ENCODE assay signal across 27 mouse cellular contexts in genomic region chr4:40499812-40500591, GRCm38 (mm10). TPM values are rescaled to one million over a fixed set of nuclear protein-coding genes. Genes with fewer than 3 reads are reported as not detected.
DNase-seq lines count a peak whose midpoint lies in the region; ATAC-seq and TF ChIP-seq lines count a peak whose summit lies in the region.
"Had no signal": no experiment of that assay in that cellular context is flagged by ENCODE, and none has a peak within 500 bp of the region (broad histone marks: within the 10 kb centered on the region; RNA-seq: fewer than 3 reads in every experiment).

No protein-coding gene starts in this region.

- H3K36me3 ChIP-seq in hindbrain, embryonic 11.5 days (ENCODE audit: control insufficient read depth, insufficient read depth, low read length): no peaks in the 10 kb centered on the region
- H3K36me3 ChIP-seq in hindbrain, embryonic 13.5 days: no peaks in the 10 kb centered on the region
- H3K36me3 ChIP-seq in limb, embryonic 12.5 days: no peaks in the 10 kb centered on the region
- H3K36me3 ChIP-seq in limb, embryonic 10.5 days: no peaks in the 10 kb centered on the region
- H3K36me3 ChIP-seq in midbrain, postnatal 0 days (ENCODE audit: insufficient read depth, low read length): no peaks in the 10 kb centered on the region
- H3K36me3 ChIP-seq in midbrain, embryonic 15.5 days (replicated peaks): no peaks in the 10 kb centered on the region
- H3K36me3 ChIP-seq in neural tube, embryonic 15.5 days: no peaks in the 10 kb centered on the region
- H3K36me3 ChIP-seq: embryonic facial prominence, embryonic 10.5 days; embryonic facial prominence, embryonic 13.5 days had no signal

- DNase-seq in hindbrain, embryonic 11.5 days (ENCODE audit: low spot score): no peak
- DNase-seq in limb, embryonic 10.5 days (ENCODE audit: low spot score): no peak
- DNase-seq in midbrain, postnatal 0 days (ENCODE audit: low spot score): peak; percentile 51
- no peak for DNase-seq in right cerebral cortex, postnatal 25 days
- DNase-seq: adrenal gland, adult 2 months; adrenal gland, postnatal 14 days; cerebellum, adult 11-12 months; cerebellum, adult 8-10 months; cerebellum, postnatal 36 days; embryo, embryonic 11 days; forebrain, postnatal 0 days; gastrocnemius, postnatal 25 days; heart, adult 2 months had no signal

- no peak overlapping the region for H3K4me2 ChIP-seq in hindbrain, embryonic 11.5 days (replicated peaks; ENCODE audit: low read depth, low read length)
- no peak overlapping the region for H3K4me2 ChIP-seq in hindbrain, embryonic 13.5 days
- no peak overlapping the region for H3K4me2 ChIP-seq in limb, embryonic 12.5 days
- H3K4me2 ChIP-seq in midbrain, postnatal 0 days (ENCODE audit: low read depth, low read length, poor library complexity, severe bottlenecking): no peak overlapping the region
- H3K4me2 ChIP-seq in midbrain, embryonic 15.5 days: no peak overlapping the region
- no peak overlapping the region for H3K4me2 ChIP-seq in neural tube, embryonic 15.5 days
- H3K4me2 ChIP-seq: embryonic facial prominence, embryonic 13.5 days; heart, embryonic 11.5 days had no signal

- no peak overlapping the region for H3K9ac ChIP-seq in hindbrain, embryonic 11.5 days (ENCODE audit: low read depth, low read length)
- no peak overlapping the region for H3K9ac ChIP-seq in hindbrain, embryonic 13.5 days
- H3K9ac ChIP-seq in limb, embryonic 12.5 days (replicated peaks): no peak overlapping the region
- H3K9ac ChIP-seq in midbrain, postnatal 0 days (replicated peaks; ENCODE audit: low read length, poor library complexity, severe bottlenecking): no peak overlapping the region
- H3K9ac ChIP-seq in midbrain, embryonic 15.5 days: no peak overlapping the region
- H3K9ac ChIP-seq in neural tube, embryonic 15.5 days (replicated peaks): no peak overlapping the region
- H3K9ac ChIP-seq: embryonic facial prominence, embryonic 13.5 days; forebrain, postnatal 0 days had no signal

- H3K4me1 ChIP-seq in hindbrain, embryonic 11.5 days (replicated peaks; ENCODE audit: control insufficient read depth, insufficient read depth, low read length): no peaks in the 10 kb centered on the region
- H3K4me1 ChIP-seq in hindbrain, embryonic 13.5 days (replicated peaks): no peaks in the 10 kb centered on the region
- no peaks in the 10 kb centered on the region for H3K4me1 ChIP-seq in limb, embryonic 12.5 days (replicated peaks)
- H3K4me1 ChIP-seq in limb, embryonic 10.5 days: no peaks in the 10 kb centered on the region
- H3K4me1 ChIP-seq in midbrain, postnatal 0 days (ENCODE audit: insufficient read depth, low read length): no peaks in the 10 kb centered on the region
- H3K4me1 ChIP-seq in midbrain, embryonic 15.5 days: no peaks in the 10 kb centered on the region
- 0 out of 2 replicates have a peak, but pooled peaks cover 4% of the 10 kb centered on the region for H3K4me1 ChIP-seq in neural tube, embryonic 15.5 days
- H3K4me1 ChIP-seq: embryonic facial prominence, embryonic 10.5 days; embryonic facial prominence, embryonic 13.5 days had no signal

- no peak overlapping the region for H3K4me3 ChIP-seq in hindbrain, embryonic 11.5 days (ENCODE audit: low read depth, low read length)
- no peak overlapping the region for H3K4me3 ChIP-seq in hindbrain, embryonic 13.5 days
- H3K4me3 ChIP-seq in limb, embryonic 12.5 days (replicated peaks): no peak overlapping the region
- H3K4me3 ChIP-seq in limb, embryonic 10.5 days: no peak overlapping the region
- no peak overlapping the region for H3K4me3 ChIP-seq in midbrain, postnatal 0 days (ENCODE audit: low read depth, low read length)
- no peak overlapping the region for H3K4me3 ChIP-seq in midbrain, embryonic 15.5 days
- no peak overlapping the region for H3K4me3 ChIP-seq in neural tube, embryonic 15.5 days (replicated peaks)
- H3K4me3 ChIP-seq: embryonic facial prominence, embryonic 10.5 days; embryonic facial prominence, embryonic 13.5 days; erythroblast, embryonic 14.5 days; heart, adult 2 months had no signal

- peak; percentile 47; the same call in 1 of the 2 replicates for ATAC-seq in hindbrain, embryonic 11.5 days (ENCODE audit: low FRiP score)
- ATAC-seq in hindbrain, embryonic 13.5 days (ENCODE audit: low FRiP score): no peak; the same call in 1 of the 2 replicates
- peak; percentile 64; the same call in 1 of the 2 replicates for ATAC-seq in limb, embryonic 12.5 days (ENCODE audit: insufficient number of reproducible peaks, insufficient read depth, low FRiP score, low TSS enrichment, low read depth)
- no peak for ATAC-seq in midbrain, postnatal 0 days (ENCODE audit: low FRiP score)
- no peak for ATAC-seq in midbrain, embryonic 15.5 days (replicated peaks)
- ATAC-seq in neural tube, embryonic 15.5 days (ENCODE audit: low FRiP score): peak; percentile 43; the same call in 1 of the 2 replicates
- ATAC-seq: CD4-positive, CD25-positive, alpha-beta regulatory T cell, adult 4 months; forebrain, embryonic 14.5 days; forebrain, postnatal 0 days had no signal

- 91% methylated on average over 11 of the region's 11 CpGs for WGBS in hindbrain, embryonic 11.5 days
- 79% methylated on average over 11 of the region's 11 CpGs for WGBS in hindbrain, embryonic 13.5 days
- 57% methylated on average over 11 of the region's 11 CpGs for WGBS in limb, embryonic 12.5 days
- WGBS in limb, embryonic 10.5 days: 84% methylated on average over 11 of the region's 11 CpGs
- 72% methylated on average over 11 of the region's 11 CpGs for WGBS in midbrain, postnatal 0 days
- WGBS in midbrain, embryonic 15.5 days: 76% methylated on average over 11 of the region's 11 CpGs
- WGBS in neural tube, embryonic 15.5 days: 56% methylated on average over 11 of the region's 11 CpGs

- no peak for TF ChIP-seq CTCF in midbrain, postnatal 0 days (IDR thresholded peaks at IDR 0.05)

- H3K27me3 ChIP-seq in hindbrain, embryonic 11.5 days (ENCODE audit: control insufficient read depth, insufficient read depth, low read length): no peaks in the 10 kb centered on the region
- H3K27me3 ChIP-seq in hindbrain, embryonic 13.5 days: no peaks in the 10 kb centered on the region
- H3K27me3 ChIP-seq in limb, embryonic 12.5 days: no peaks in the 10 kb centered on the region; the same call in 1 of the 2 replicates
- no peaks in the 10 kb centered on the region for H3K27me3 ChIP-seq in limb, embryonic 10.5 days (ENCODE audit: low read depth, poor library complexity, severe bottlenecking)
- H3K27me3 ChIP-seq in midbrain, postnatal 0 days (ENCODE audit: insufficient read depth, low read length): no peaks in the 10 kb centered on the region
- H3K27me3 ChIP-seq in midbrain, embryonic 15.5 days (replicated peaks): no peaks in the 10 kb centered on the region
- no peaks in the 10 kb centered on the region for H3K27me3 ChIP-seq in neural tube, embryonic 15.5 days (replicated peaks)
- H3K27me3 ChIP-seq: embryonic facial prominence, embryonic 13.5 days had no signal

- H3K9me3 ChIP-seq in hindbrain, embryonic 11.5 days (ENCODE audit: control insufficient read depth, low read length): no peaks in the 10 kb centered on the region
- no peaks in the 10 kb centered on the region for H3K9me3 ChIP-seq in hindbrain, embryonic 13.5 days
- no peaks in the 10 kb centered on the region for H3K9me3 ChIP-seq in limb, embryonic 12.5 days
- H3K9me3 ChIP-seq in limb, embryonic 10.5 days (replicated peaks): no peaks in the 10 kb centered on the region
- H3K9me3 ChIP-seq in midbrain, postnatal 0 days (ENCODE audit: low read length): no peaks in the 10 kb centered on the region
- H3K9me3 ChIP-seq in midbrain, embryonic 15.5 days: no peaks in the 10 kb centered on the region
- no peaks in the 10 kb centered on the region for H3K9me3 ChIP-seq in neural tube, embryonic 15.5 days (replicated peaks)
- H3K9me3 ChIP-seq: embryonic facial prominence, embryonic 10.5 days; embryonic facial prominence, embryonic 13.5 days had no signal

- no peak overlapping the region for H3K27ac ChIP-seq in hindbrain, embryonic 11.5 days (ENCODE audit: low read depth, low read length)
- H3K27ac ChIP-seq in hindbrain, embryonic 13.5 days: no peak overlapping the region
- no peak overlapping the region for H3K27ac ChIP-seq in limb, embryonic 12.5 days
- H3K27ac ChIP-seq in limb, embryonic 10.5 days: no peak overlapping the region
- no peak overlapping the region for H3K27ac ChIP-seq in midbrain, postnatal 0 days (ENCODE audit: low read depth, low read length)
- no peak overlapping the region for H3K27ac ChIP-seq in midbrain, embryonic 15.5 days
- H3K27ac ChIP-seq in neural tube, embryonic 15.5 days (replicated peaks): no peak overlapping the region
- H3K27ac ChIP-seq: embryonic facial prominence, embryonic 10.5 days; embryonic facial prominence, embryonic 13.5 days; heart, adult 2 months had no signal

RNA-seq across cellular contexts. Expression of gene Tmem215, which starts 28.0 kb away (rescaled TPM):
- 0.14 and 0.37 TPM in 2 replicates for polyA plus RNA-seq in hindbrain, embryonic 11.5 days (2014; fragmentation: Nextera tagmentation; extraction: Ambion mirVana)
- 0.13 and 0.27 TPM in 2 replicates for polyA plus RNA-seq in hindbrain, embryonic 13.5 days (2015; fragmentation: Nextera tagmentation; extraction: Ambion mirVana)
- polyA plus RNA-seq in limb, embryonic 12.5 days (2016; fragmentation: Nextera tagmentation; extraction: Ambion mirVana): 0.17 and 0.20 TPM in 2 replicates
- 0.20 and 0.21 TPM in 2 replicates for polyA plus RNA-seq in limb, embryonic 10.5 days (2016; fragmentation: Nextera tagmentation; extraction: Ambion mirVana)
- 0.88 and 2.5 TPM in 2 replicates for total RNA-seq in midbrain, postnatal 0 days (2014; rRNA removed)
- polyA plus RNA-seq in midbrain, postnatal 0 days (2015; fragmentation: Nextera tagmentation; extraction: Ambion mirVana): 1.6 and 2.1 TPM in 2 replicates
- 0.68 and 0.70 TPM in 2 replicates for polyA plus RNA-seq in midbrain, embryonic 15.5 days (2015; fragmentation: Nextera tagmentation; extraction: Ambion mirVana)
- 2.0 and 2.6 TPM in 2 replicates for polyA plus RNA-seq in neural tube, embryonic 15.5 days (2015; fragmentation: Nextera tagmentation; extraction: Ambion mirVana)
- total RNA-seq: adrenal gland, adult 2 months; gastrocnemius, adult 8-10 months; gastrocnemius, postnatal 25 days; heart, postnatal 25 days; MEL had no signal
- polyA plus RNA-seq: C2C12; erythroblast, embryonic 14.5 days had no signal

Comparison
In these comparisons a context has a peak if more than half of its experiments do, and no peak if none do; other contexts are left out.
1. ATAC-seq: peak in hindbrain, embryonic 11.5 days (single experiment), limb, embryonic 12.5 days (single experiment) and neural tube, embryonic 15.5 days (single experiment); none in hindbrain, embryonic 13.5 days (single experiment), midbrain, postnatal 0 days (single experiment) and midbrain, embryonic 15.5 days (single experiment).